Mouse (Mus musculus) G1E (cell line): ENCODE results near the gene Zfp385b. TPM values are rescaled to one million over a fixed set of nuclear protein-coding genes. Genes with fewer than 3 reads are reported as not detected.

ENCODE experiments used
- ATAC-seq: 2 replicates; pipeline ENCODE4 v1.8.0; 2016; ENCODE audit warnings: mild to moderate bottlenecking; ENCODE audit not compliant: insufficient number of reproducible peaks, poor library complexity, low FRiP score, severe bottlenecking; ENCODE audit errors: extremely low read depth
- DNase-seq: peaks from one replicate; pipeline ENCODE4 v3.0.0; 2012; ENCODE audit warnings: low spot score
- H3K27me3 ChIP-seq: 2 replicates; pipeline ENCODE4 v1.6.1; 2012; ENCODE audit warnings: mild to moderate bottlenecking, low read length, inconsistent platforms; ENCODE audit not compliant: insufficient read depth
- H3K36me3 ChIP-seq: replicated peaks from 2 replicates; pipeline ENCODE3; 2012; ENCODE audit warnings: mild to moderate bottlenecking, inconsistent platforms
- H3K4me1 ChIP-seq: 2 replicates; pipeline ENCODE4 v1.6.1; 2012; ENCODE audit warnings: low read depth, low read length, inconsistent platforms, mixed read lengths; ENCODE audit not compliant: insufficient read depth
- H3K4me3 ChIP-seq: 2 replicates; pipeline ENCODE4 v1.5.1; 2012; ENCODE audit warnings: low read depth, mild to moderate bottlenecking, inconsistent platforms, low read length, moderate library complexity, mixed read lengths
- H3K9me3 ChIP-seq: replicated peaks from 2 replicates; pipeline ENCODE4 v1.6.1; 2012; ENCODE audit warnings: inconsistent platforms
- CTCF ChIP-seq: IDR thresholded peaks from 2 replicates; pipeline ENCODE4 v1.5.1; 2012; ENCODE audit warnings: low read depth, low read length, inconsistent platforms, mixed read lengths
- GATA1 ChIP-seq: IDR thresholded peaks from 2 replicates; pipeline ENCODE4 v1.6.1; 2012; ENCODE audit warnings: borderline replicate concordance, low read length, inconsistent platforms, mixed read lengths
- GATA2 ChIP-seq: IDR thresholded peaks from 2 replicates; pipeline ENCODE4 v1.6.1; 2012; ENCODE audit warnings: low read depth, low read length, inconsistent platforms, borderline replicate concordance
- POLR2AphosphoS5 ChIP-seq: IDR thresholded peaks from 2 replicates; pipeline ENCODE4 v1.6.1; 2012; ENCODE audit warnings: low read depth, low read length, inconsistent platforms; ENCODE audit not compliant: insufficient replicate concordance
- TAL1 ChIP-seq: conservative IDR thresholded peaks from 2 replicates; pipeline ENCODE4 v1.6.1; 2012; ENCODE audit warnings: low read depth, low read length, inconsistent platforms, mixed read lengths
- polyA plus RNA-seq: library from polyadenylated mRNA; stranded (reverse); fragments of >175 nt; gene quantifications from 2 replicates; pipeline ENCODE4 v1.2.3, GENCODE M21; 2012
- total RNA-seq, 2 experiments: library from RNA; stranded (forward) in 1 of 2; stranded (reverse) in 1 of 2; fragments of 200-1000 nt in 1 of 2; fragments of >200 nt in 1 of 2; fragmentation: Nextera tagmentation in 1 of 2; gene quantifications; 2 replicates each; pipeline ENCODE4 v1.2.3; 2014 to 2017

Zfp385b gene
- total and polyA plus RNA-seq, 3 experiments = 0.71 TPM; not detected in 2

DNA sequence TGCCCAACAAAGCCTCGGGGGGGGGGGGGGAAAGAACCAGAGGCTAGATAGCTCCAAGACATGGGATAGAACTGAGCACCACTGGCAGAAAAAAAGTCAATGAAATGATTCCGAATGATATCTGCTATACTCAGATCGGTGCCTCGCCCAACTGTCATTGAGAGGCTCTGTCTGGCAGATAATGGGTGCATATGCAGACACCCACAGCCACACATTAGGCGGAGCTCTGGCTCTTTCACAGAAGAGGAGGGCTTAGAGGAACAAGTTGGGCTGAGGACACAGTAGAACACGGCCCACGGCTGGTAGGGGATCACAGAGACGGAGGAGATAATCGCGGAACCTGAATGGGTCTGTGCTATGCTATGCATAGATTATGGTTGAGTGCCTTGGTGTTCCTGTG lies 145.7 kb downstream of the Zfp385b start:
- no peak for TF ChIP-seq POLR2AphosphoS5
- no peak for TF ChIP-seq TAL1
- TF ChIP-seq GATA1 = no peak
- no peak for TF ChIP-seq GATA2
- TF ChIP-seq CTCF = no peak
- Histone ChIP-seq H3K36me3 (no peaks in the 10 kb centered on the region), H3K4me1 (no peaks in the 10 kb centered on the region), H3K27me3 (no peaks in the 10 kb centered on the region), H3K4me3 (no peak overlapping the region), H3K9me3 (peaks cover 27% of the 10 kb centered on the region)
- DNase-seq (no peak), ATAC-seq (no peak)

DNA sequence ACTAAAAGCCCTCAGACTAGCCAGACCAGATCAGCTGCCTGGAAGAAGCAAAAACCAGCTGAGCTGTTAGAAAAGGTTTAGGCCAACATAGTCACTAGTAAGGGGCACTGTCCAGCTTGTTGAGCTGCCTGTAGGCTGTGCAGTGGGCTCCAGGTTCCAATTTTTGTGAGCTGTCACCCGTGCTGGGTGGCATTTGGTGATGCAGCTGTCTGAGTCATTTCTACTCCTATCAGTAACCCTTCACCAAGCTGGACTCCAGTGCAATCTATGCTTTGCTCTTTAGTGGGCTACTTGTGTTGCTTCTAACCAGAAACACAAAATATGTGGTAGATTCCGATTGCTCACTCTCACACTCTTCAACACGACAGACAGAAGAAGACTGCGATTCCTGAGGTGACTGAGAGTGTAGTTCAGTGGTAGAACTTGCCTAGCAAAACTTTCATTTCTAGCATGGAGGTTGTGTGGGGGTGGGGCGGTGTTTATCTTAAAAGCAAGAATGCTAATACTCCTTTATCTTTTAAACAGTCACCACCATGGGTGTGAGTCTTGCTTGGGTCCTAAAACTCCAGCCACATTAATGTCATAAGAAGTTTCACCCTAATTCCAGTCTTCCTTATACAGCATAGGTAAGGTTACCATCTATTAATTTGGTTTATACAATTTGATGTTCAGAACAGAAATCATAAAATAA lies 147.1 kb downstream of the Zfp385b start:
- H3K4me3 ChIP-seq = no peak overlapping the region
- no peaks in the 10 kb centered on the region for H3K27me3 ChIP-seq
- peaks cover 29% of the 10 kb centered on the region for H3K9me3 ChIP-seq
- no peak for TF ChIP-seq TAL1
- no peak for TF ChIP-seq POLR2AphosphoS5
- TF ChIP-seq GATA1 = no peak
- TF ChIP-seq GATA2 = no peak
- ATAC-seq (no peak), DNase-seq (no peak)
- H3K4me1 ChIP-seq = no peaks in the 10 kb centered on the region
- H3K36me3 ChIP-seq = no peaks in the 10 kb centered on the region

- peaks cover 19% of the 10 kb centered on the region for H3K9me3 ChIP-seq
- H3K4me3 ChIP-seq = no peak overlapping the region
- no peaks in the 10 kb centered on the region for H3K36me3 ChIP-seq
- DNase-seq (no peak), ATAC-seq (no peak)
- TF ChIP-seq GATA2 (no peak), CTCF (no peak), POLR2AphosphoS5 (no peak)
- no peaks in the 10 kb centered on the region for H3K4me1 ChIP-seq
- H3K27me3 ChIP-seq = no peaks in the 10 kb centered on the region
These were observed 157.3 kb downstream of the Zfp385b start for GRCm38 (mm10) chr2:77662171-77662570.

DNA sequence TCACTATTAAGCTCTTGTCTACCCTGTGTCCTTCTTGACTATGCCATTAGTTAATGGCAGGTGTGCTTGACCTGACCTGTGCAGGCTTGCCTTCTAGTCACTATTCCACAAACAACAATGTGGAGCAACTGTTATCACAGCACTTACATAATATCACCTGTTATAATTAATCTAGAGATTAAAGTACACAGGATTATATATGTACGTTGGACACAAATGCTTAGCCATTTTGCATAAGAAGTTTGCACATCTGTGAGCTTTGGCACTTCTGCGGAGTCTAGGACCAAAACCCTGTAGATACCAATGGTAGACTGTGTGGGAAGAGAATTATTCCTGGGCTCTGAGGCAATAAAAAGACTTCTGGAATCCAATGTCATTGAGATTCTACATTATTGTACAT lies 165.8 kb downstream of the Zfp385b start:
- ATAC-seq = no peak

DNA sequence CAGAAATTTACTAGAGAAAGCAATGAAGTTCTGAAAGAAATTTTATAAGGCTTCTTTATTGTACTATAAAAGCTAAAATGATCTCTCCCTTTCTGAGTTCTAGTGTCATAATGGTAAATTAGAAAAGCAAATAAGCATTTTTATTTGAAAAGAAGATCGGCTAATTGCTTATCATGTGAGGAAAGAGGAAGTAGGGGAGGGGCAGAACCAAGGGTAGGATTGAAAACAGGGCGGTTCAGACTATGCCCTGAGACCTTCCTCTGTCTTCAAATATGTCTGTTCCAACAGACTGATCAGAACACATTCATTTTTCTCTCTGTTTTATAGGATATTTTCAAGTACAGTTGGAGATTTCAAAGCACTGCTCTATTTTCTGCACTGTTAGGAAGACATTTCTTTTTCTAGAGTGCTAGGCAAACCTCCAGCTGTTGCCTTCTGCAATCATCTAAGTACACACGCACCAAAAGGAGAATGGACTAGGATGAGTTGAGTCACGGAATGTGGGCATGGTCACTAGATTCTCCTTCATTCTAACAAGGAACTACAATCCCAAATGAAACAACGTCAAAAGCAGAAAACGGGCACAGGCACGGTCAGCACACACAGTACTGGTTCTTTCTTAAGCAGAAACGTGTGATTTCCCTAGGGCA lies 177.8 kb downstream of the Zfp385b start:
- Histone ChIP-seq H3K36me3 (no peaks in the 10 kb centered on the region), H3K9me3 (peaks cover 17% of the 10 kb centered on the region), H3K4me1 (no peaks in the 10 kb centered on the region), H3K27me3 (no peaks in the 10 kb centered on the region), H3K4me3 (no peak overlapping the region)
- TF ChIP-seq TAL1 = no peak
- no peak for TF ChIP-seq GATA2
- TF ChIP-seq POLR2AphosphoS5 = no peak
- TF ChIP-seq CTCF = no peak
- TF ChIP-seq GATA1 = no peak
- DNase-seq = no peak
- no peak for ATAC-seq

More for the DNA sequence above, 165.8 kb downstream of the Zfp385b start:
- TF ChIP-seq CTCF (no peak), TAL1 (no peak), POLR2AphosphoS5 (no peak), GATA1 (no peak), GATA2 (no peak)
- H3K4me1 ChIP-seq = no peaks in the 10 kb centered on the region
- no peaks in the 10 kb centered on the region for H3K27me3 ChIP-seq
- H3K9me3 ChIP-seq = peaks cover 29% of the 10 kb centered on the region
- no peak for DNase-seq
- no peaks in the 10 kb centered on the region for H3K36me3 ChIP-seq
- H3K4me3 ChIP-seq = no peak overlapping the region

DNA sequence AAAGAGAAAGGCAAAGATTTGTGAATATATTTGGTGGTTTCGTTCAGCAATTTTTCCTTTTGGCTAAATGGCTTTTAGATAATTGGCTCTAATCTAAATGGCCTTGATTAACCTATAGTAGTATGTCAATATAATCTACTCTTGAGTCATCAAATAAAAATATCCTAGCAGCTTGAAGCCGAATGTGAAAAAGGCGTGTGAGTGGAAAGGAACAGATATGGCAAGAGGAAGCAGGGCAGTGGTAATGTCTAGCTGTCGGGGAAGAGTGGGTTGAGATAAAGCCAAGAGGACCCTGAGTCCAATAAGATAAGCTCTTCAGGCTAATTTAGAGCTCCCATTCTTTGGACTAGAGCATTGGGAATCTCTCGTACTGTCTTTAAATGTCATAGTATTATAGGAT lies 179.4 kb downstream of the Zfp385b start:
- H3K4me3 ChIP-seq = no peak overlapping the region
- ATAC-seq = no peak
- H3K4me1 ChIP-seq = no peaks in the 10 kb centered on the region
- no peaks in the 10 kb centered on the region for H3K27me3 ChIP-seq
- peaks cover 22% of the 10 kb centered on the region for H3K9me3 ChIP-seq
- DNase-seq = no peak
- no peak for TF ChIP-seq GATA2
- no peak for TF ChIP-seq CTCF
- TF ChIP-seq TAL1 = no peak
- TF ChIP-seq POLR2AphosphoS5 = no peak
- TF ChIP-seq GATA1 = no peak
- H3K36me3 ChIP-seq = no peaks in the 10 kb centered on the region

DNA sequence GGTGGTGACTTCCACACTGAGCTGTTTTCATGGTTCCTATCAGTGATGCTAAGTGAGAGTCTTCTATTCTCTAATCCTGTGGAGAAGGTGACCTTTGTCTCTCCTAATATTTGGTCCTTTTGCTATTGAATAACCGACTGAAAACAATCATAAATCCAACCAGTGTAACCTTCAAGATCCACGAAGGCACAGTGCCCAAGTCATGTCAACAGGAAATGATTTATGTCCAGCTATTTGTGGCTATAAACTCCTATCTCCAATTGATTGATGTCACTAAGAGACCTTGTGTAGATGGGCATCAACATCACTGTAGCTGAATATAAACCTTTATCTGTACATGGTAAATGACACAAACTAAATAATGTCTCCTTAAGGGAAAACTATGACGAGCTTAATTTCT lies 187.8 kb downstream of the Zfp385b start:
- no peak for ATAC-seq
- H3K4me3 ChIP-seq = no peak overlapping the region
- DNase-seq = no peak
- H3K9me3 ChIP-seq = peaks cover 4% of the 10 kb centered on the region
- H3K27me3 ChIP-seq = no peaks in the 10 kb centered on the region
- H3K36me3 ChIP-seq = no peaks in the 10 kb centered on the region
- TF ChIP-seq POLR2AphosphoS5 (no peak), TAL1 (no peak), GATA1 (no peak), CTCF (no peak), GATA2 (no peak)
- H3K4me1 ChIP-seq = no peaks in the 10 kb centered on the region
